Mouse (Mus musculus) cerebellum, adult 2 months (tissue): ENCODE measurements at regions not wholly inside any gene's neighbourhood (a gene's known extent, or its start where the extent isn't known, plus 50 kb on each side); places are given as distances from the start of the nearest gene placed in this dataset.

Experiments
- DNase-seq, 2 experiments: peaks; one replicate each; pipeline ENCODE4 v3.0.0; 2021
- H3K27ac ChIP-seq: fragments of 200-500 bp; 2 replicates; pipeline ENCODE4 v1.5.1; 2012; ENCODE audit warnings: low read length, control low read depth, inconsistent platforms; ENCODE audit not compliant: insufficient read depth
- H3K27me3 ChIP-seq: fragments of 200-500 bp; 2 replicates; pipeline ENCODE4 v1.6.1; 2012; ENCODE audit warnings: inconsistent platforms, mild to moderate bottlenecking, low read length, moderate library complexity; ENCODE audit not compliant: control insufficient read depth, insufficient read depth
- H3K4me1 ChIP-seq: fragments of 200-500 bp; 2 replicates; pipeline ENCODE4 v1.6.1; 2011; ENCODE audit warnings: low read length; ENCODE audit not compliant: control insufficient read depth, insufficient read depth
- H3K4me3 ChIP-seq: fragments of 200-500 bp; replicated peaks from 2 replicates; pipeline ENCODE3; 2011; ENCODE audit warnings: mild to moderate bottlenecking, low read depth, low read length, control low read depth; ENCODE audit not compliant: insufficient read depth
- CTCF ChIP-seq: fragments of 200-500 bp; IDR thresholded peaks from 2 replicates; pipeline ENCODE4 v1.5.1; 2011; ENCODE audit warnings: low read depth, mild to moderate bottlenecking, control low read depth, low read length, moderate library complexity, borderline replicate concordance; ENCODE audit not compliant: insufficient read depth
- POLR2A ChIP-seq: fragments of 200-500 bp; IDR thresholded peaks from 2 replicates; pipeline ENCODE4 v1.6.1; 2011; ENCODE audit warnings: low read length, control low read depth, borderline replicate concordance; ENCODE audit not compliant: insufficient read depth
- WGBS: fragments of 180-500 bp; shearing (Covaris S2); methylation state at CpG from one replicate; pipeline ENCODE4 v1.1.7; 2018; 5-methylcytosine and 5-hydroxymethylcytosine counted together

DNA sequence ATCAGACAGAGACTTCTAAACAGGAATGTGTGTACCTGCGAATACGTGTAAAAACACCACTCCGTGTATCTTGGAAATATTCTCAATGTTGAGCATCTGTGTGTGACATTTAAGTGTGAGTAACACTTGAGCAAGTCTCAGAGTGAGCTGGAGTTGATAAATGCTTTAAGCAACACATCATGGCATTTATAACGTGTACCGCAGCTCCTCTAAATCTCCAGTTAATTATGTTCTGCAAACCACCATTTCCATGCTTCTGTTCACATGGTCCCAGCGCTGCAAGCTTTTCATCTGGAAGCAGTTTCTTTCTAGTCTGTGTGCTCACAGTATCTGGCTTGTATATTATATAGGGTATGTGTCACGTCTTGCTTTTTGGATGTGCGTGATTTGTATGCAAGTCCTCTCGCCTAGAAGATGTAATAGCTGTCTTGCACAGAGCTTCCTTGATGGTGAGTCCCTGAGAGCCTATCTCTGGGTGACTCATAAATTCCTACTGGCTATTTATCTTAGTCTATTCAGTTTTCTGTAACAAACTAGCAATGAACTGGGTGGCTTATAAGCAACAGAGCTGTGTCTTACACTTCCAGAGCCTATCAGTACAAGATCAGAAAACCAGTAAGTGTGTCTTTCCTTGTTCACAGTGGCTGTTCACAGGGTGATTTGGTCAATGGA is 153.7 kb upstream of the Plppr1 start:
- Histone ChIP-seq H3K4me3 (no peak overlapping the region), H3K27ac (no peak overlapping the region), H3K27me3 (no peaks in the 10 kb centered on the region), H3K4me1 (no peaks in the 10 kb centered on the region)
- no peak for TF ChIP-seq CTCF
- TF ChIP-seq POLR2A, result no peak
- whole genome bisulfite sequencing, result 93% methylated on average over 9 of the region's 9 CpGs
- DNase-seq, result no peak

DNA sequence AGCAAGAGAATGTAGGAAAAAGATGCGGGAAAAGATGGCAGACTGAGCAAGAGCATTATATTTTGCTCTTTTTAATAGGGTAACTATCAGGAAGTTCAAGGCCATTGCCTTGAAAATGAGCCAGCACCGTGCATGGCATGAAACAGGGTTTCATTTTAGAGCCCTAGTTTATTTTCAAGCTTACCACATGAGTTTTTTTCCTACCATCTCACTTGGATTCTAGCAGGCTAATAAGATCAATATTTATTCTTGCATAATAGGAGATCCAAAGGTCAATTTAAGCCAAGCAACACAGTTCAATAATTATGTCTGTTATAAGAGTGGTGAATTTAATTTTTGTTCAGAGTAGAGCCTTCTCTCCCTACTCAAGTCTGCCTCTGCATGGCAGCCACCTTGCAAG is 149.9 kb upstream of the Plppr1 start:
- 84% methylated on average over 2 of the region's 2 CpGs for WGBS
- Histone ChIP-seq H3K27me3 (no peaks in the 10 kb centered on the region), H3K4me1 (no peaks in the 10 kb centered on the region), H3K4me3 (no peak overlapping the region), H3K27ac (no peak overlapping the region)
- DNase-seq, result no peak
- TF ChIP-seq POLR2A, result no peak
- no peak for TF ChIP-seq CTCF

DNA sequence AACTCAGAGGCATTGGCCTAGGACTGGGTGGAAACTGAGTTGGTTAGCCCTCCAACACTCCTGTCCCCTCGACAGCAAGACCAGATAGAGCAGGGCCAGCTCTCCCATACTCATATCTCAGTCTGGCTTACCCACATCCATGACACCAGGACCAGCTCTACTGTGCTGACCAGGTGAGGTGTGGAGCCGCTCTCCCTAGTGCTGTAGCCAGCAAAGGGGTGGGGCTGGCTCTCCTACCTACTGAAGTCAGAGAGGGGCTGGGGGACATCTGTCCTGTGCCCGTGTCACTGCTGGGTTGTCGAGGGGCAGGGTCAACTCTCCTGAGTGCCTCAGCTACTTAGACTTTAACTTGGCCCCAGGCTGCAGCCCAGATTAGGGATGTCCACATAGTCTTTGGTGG is 145.8 kb upstream of the Plppr1 start:
- no peak for TF ChIP-seq POLR2A
- no peak for TF ChIP-seq CTCF
- WGBS, result 84% methylated on average over 4 of the region's 4 CpGs
- DNase-seq, result no peak

DNA sequence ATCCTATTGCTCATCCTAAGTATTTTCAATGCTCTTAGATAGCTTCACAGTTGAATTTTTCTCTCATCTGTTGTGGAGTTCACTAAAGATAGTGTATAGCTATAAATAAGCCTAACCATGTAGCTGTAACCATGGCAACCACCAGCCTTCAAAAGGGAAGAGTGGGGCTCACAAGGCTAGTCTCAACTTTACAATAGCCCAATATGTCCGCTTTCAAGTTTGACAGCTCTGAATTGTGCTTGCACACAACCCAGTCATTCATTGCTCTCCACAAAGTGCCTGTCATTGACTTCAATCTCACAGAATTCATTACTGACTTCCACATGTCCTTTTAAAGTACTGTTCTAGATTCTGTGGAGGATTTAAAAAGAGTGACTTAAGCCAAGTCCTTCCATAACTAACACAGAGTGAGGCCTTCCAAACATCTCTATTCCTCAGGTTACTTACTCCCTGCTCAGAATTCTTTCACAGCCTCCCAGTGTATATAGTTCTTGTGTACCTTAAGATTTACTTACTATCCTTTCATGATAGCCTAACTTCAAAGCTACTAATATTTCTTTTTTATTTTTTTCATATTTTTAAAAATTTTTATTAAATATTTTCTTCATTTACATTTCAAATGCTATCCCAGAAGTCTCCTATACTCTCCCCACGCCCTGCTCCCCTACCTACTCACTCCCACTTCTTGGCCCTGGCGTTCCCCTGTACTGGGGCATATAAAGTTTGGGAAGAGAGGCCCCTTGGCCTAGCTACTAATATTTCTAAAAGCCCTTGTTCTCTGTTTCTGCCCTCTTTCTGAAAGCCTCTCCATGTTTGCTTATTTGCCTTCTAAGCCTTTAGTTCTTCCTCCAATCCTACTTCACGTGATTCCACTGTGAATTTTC is 134.3 kb upstream of the Plppr1 start:
- no peak overlapping the region for H3K27ac ChIP-seq
- DNase-seq, result no peak
- 77% methylated on average over 4 of the region's 4 CpGs for WGBS

More for the DNA sequence above, 145.8 kb upstream of the Plppr1 start:
- H3K4me1 ChIP-seq, result no peaks in the 10 kb centered on the region
- no peak overlapping the region for H3K27ac ChIP-seq
- H3K4me3 ChIP-seq, result no peak overlapping the region
- H3K27me3 ChIP-seq, result no peaks in the 10 kb centered on the region

DNA sequence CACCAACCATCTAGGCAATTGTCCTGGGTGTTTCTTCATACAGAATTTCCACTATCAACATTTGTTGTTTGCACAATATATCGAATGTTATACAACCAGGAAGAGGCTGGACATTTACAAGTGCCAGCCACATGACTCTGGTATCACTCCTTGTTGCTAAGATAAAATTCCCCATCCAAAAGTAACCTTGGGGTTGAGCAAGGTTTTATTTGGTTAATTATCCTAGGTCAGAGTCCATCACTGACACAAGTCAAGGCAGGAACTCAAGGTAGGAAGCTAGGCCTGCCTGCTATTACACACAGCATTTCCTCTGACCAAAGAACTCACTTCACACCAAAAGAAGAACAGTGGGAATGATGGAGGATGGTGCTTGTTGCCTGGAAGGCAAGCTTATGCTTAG is 120.7 kb upstream of the Plppr1 start:
- Histone ChIP-seq H3K27me3 (no peaks in the 10 kb centered on the region), H3K4me3 (no peak overlapping the region), H3K27ac (no peak overlapping the region), H3K4me1 (no peaks in the 10 kb centered on the region)
- DNase-seq, result no peak
- TF ChIP-seq POLR2A, result no peak
- TF ChIP-seq CTCF, result no peak
- 95% methylated on average over 1 of the region's 1 CpGs for WGBS

More for the DNA sequence above, 134.3 kb upstream of the Plppr1 start:
- no peak for TF ChIP-seq POLR2A
- no peak for TF ChIP-seq CTCF
- no peak overlapping the region for H3K4me3 ChIP-seq
- no peaks in the 10 kb centered on the region for H3K27me3 ChIP-seq
- no peaks in the 10 kb centered on the region for H3K4me1 ChIP-seq

DNA sequence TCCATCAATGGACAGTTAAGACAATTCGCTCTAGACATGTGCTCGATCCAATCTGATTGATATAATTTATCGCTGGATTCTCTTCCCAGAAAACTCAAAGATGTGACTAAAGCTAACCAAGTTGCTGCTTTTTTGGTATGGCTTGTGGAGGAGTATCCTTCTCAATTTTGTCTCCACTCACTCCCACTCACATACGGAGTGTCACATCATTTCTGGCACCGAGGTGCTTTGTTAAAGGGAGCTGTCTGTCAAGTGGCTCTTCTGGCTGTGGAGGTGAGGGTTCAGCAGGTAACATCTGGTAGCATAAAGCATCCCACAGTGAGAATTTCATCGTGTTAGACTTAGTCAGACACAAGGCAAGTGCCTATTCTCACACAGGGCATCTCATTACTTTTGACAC is 120.2 kb upstream of the Plppr1 start:
- no peak for DNase-seq
- H3K27ac ChIP-seq, result no peak overlapping the region
- no peaks in the 10 kb centered on the region for H3K4me1 ChIP-seq
- H3K4me3 ChIP-seq, result no peak overlapping the region
- 79% methylated on average over 6 of the region's 6 CpGs for WGBS
- H3K27me3 ChIP-seq, result no peaks in the 10 kb centered on the region
- TF ChIP-seq CTCF (no peak), POLR2A (no peak)

DNA sequence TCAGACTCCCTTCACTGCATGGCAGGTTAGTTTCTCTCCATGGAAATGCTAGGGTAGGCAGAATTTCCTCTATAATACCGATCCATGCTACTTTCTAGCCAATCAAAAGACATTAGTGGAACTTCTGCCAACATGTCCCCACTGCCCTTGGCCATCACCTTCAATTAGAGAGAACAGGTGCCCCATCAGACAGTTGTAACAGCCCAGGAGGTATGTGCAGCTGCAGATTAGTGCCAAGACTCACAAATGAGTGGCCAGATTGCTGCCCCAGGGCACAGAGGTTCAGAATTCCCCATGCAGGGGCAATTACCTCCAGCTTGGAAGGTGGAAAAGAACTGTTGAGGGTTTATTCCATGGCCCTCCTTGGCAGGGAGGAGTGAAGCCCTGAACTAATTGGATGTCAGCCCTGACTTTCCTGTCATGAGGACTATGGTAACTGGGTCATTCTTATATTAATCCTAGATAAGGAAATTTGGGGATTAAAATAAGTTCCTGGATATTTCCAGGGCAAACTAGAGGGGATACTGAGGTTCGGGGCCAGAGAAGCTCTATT is 113.7 kb upstream of the Plppr1 start:
- 62% methylated on average over 2 of the region's 2 CpGs for WGBS
- no peaks in the 10 kb centered on the region for H3K4me1 ChIP-seq
- H3K27me3 ChIP-seq, result no peaks in the 10 kb centered on the region; the same call in 1 of the 2 replicates
- DNase-seq, result no peak
- H3K4me3 ChIP-seq, result no peak overlapping the region
- TF ChIP-seq CTCF (no peak), POLR2A (no peak)
- no peak overlapping the region for H3K27ac ChIP-seq
